Mouse (Mus musculus): ENCODE results near the gene Gm45521. TPM values are rescaled to one million over a fixed set of nuclear protein-coding genes. Genes with fewer than 3 reads are reported as not detected.

Gm45521 gene
- polyA plus RNA-seq (2012; rRNA removed), result not detected in 2 replicates

DNA sequence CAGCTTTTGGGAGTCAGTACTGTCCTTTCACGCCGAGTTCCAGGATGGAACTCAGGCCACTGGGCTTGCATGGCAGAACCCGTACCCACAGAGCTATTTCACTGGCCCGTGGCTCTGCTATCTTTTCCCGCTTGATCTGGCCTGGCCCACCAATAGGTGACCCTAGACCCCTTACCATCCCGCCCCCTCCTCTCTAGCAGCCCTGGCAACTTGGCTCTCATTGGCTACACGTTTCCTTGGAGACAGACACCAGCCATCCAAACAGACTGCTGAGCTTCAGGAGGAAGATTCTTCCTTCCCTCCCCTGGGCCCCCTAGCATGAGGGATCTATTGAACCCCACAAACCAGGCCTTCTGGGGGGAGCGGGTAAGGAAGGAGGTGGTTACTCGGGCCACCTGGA is at the start of gene Gm45521:
Gene Gm45521, plus strand, starts transcription at position 240 of the 400 bp plus-strand sequence.
- no peaks in the 10 kb centered on the region for H3K4me1 ChIP-seq (replicated peaks; ENCODE audit: control insufficient read depth, insufficient read depth, low read length)
- H3K4me3 ChIP-seq (ENCODE audit: control insufficient read depth, insufficient read depth, low read length), result no peak within 1 kb of the TSS
- no peaks in the 10 kb centered on the region for H3K36me3 ChIP-seq (ENCODE audit: control insufficient read depth, insufficient read depth, low read length)
- DNase-seq, result no peak
- TF ChIP-seq CTCF (IDR thresholded peaks at IDR 0.05; ENCODE audit: borderline replicate concordance, control insufficient read depth, extremely low read depth, insufficient read depth, low read length, poor library complexity) (no peak), POLR2A (IDR thresholded peaks at IDR 0.05; ENCODE audit: control insufficient read depth, extremely low read depth, insufficient read depth, low read length, poor library complexity) (no peak)
- H3K27ac ChIP-seq (ENCODE audit: control insufficient read depth, insufficient read depth, low read length), result no peak within 1 kb of the TSS
- no peaks in the 10 kb centered on the region for H3K27me3 ChIP-seq (ENCODE audit: control insufficient read depth, insufficient read depth, low read length)
- WGBS, result 92% methylated on average over 9 of the region's 9 CpGs

DNA sequence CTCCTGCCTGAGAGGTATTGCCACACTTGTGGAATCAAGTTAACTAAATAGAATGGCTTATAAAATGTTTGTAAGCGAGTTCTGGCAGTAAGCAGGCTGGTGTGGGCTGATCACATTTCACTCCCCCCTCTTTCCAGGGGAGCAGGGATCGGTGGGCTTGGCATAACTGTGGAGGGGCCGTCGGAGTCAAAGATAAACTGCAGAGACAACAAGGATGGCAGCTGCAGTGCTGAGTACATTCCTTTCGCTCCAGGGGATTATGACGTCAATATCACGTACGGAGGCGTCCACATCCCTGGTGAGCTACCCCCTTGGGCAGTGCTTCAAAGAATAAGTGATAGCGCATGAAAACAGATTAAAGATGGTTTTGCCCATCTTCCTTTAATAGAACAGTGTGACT is 47.6 kb upstream of the Gm45521 start:
- DNase-seq, result no peak
- Histone ChIP-seq H3K4me3 (ENCODE audit: control insufficient read depth, insufficient read depth, low read length) (no peak overlapping the region), H3K4me1 (replicated peaks; ENCODE audit: control insufficient read depth, insufficient read depth, low read length) (peaks cover 15% of the 10 kb centered on the region), H3K27ac (ENCODE audit: control insufficient read depth, insufficient read depth, low read length) (no peak overlapping the region), H3K27me3 (ENCODE audit: control insufficient read depth, insufficient read depth, low read length) (no peaks in the 10 kb centered on the region), H3K36me3 (ENCODE audit: control insufficient read depth, insufficient read depth, low read length) (no peaks in the 10 kb centered on the region; the same call in 1 of the 2 replicates)
- WGBS, result 96% methylated on average over 10 of the region's 10 CpGs
- TF ChIP-seq POLR2A (IDR thresholded peaks at IDR 0.05; ENCODE audit: control insufficient read depth, extremely low read depth, insufficient read depth, low read length, poor library complexity), result no peak
- no peak for TF ChIP-seq CTCF (IDR thresholded peaks at IDR 0.05; ENCODE audit: borderline replicate concordance, control insufficient read depth, extremely low read depth, insufficient read depth, low read length, poor library complexity)

DNA sequence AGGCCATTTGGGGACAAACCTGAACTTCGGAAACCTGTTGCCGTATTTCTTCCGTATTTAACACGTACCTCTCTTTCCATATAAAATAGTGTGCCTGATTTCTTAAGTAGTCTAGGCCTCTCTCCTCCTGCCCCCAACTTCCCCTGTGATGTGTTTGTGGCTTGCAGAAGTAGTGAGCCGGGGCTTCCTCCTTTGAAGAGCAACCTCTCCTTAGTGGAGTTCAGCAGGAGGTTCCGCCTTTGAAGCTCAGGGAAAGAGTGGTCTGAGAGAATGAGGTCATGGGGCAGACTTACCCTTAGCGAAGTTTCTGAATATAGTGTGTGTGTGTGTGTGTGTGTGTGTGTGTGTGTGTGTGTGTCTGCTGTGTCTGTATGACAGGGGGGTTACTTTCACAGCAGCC is 43.2 kb upstream of the Gm45521 start:
- DNase-seq, result peak; percentile 43
- Histone ChIP-seq H3K36me3 (ENCODE audit: control insufficient read depth, insufficient read depth, low read length) (no peaks in the 10 kb centered on the region), H3K27me3 (ENCODE audit: control insufficient read depth, insufficient read depth, low read length) (no peaks in the 10 kb centered on the region), H3K27ac (ENCODE audit: control insufficient read depth, insufficient read depth, low read length) (no peak overlapping the region), H3K4me3 (ENCODE audit: control insufficient read depth, insufficient read depth, low read length) (no peak overlapping the region), H3K4me1 (replicated peaks; ENCODE audit: control insufficient read depth, insufficient read depth, low read length) (peaks cover 23% of the 10 kb centered on the region)
- WGBS, result 8% methylated on average over 7 of the region's 7 CpGs
- TF ChIP-seq CTCF (IDR thresholded peaks at IDR 0.05; ENCODE audit: borderline replicate concordance, control insufficient read depth, extremely low read depth, insufficient read depth, low read length, poor library complexity), result no peak
- TF ChIP-seq POLR2A (IDR thresholded peaks at IDR 0.05; ENCODE audit: control insufficient read depth, extremely low read depth, insufficient read depth, low read length, poor library complexity), result no peak

DNA sequence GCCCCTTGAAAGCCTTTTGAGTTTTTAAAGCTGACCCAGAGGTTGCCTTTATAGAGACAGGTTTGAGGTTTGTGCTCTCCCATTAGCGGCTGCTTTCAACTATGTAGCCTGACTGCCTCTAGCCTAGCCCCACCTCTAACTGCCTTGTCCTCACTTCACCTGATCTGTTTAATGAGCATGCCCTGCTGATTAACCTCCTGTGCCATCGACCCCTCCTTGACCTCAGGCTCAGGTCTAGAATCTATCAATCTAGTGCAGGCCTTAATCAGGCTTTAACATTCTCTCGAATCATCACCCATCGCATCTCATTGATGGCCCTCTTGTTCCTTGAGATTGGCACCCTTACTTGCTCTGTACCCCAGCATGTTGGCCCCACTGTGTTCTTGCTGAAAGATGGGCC is 42.6 kb upstream of the Gm45521 start:
- H3K4me1 ChIP-seq (replicated peaks; ENCODE audit: control insufficient read depth, insufficient read depth, low read length), result peaks cover 27% of the 10 kb centered on the region
- H3K27ac ChIP-seq (ENCODE audit: control insufficient read depth, insufficient read depth, low read length), result no peak overlapping the region
- DNase-seq, result no peak
- H3K4me3 ChIP-seq (ENCODE audit: control insufficient read depth, insufficient read depth, low read length), result no peak overlapping the region
- H3K27me3 ChIP-seq (ENCODE audit: control insufficient read depth, insufficient read depth, low read length), result no peaks in the 10 kb centered on the region
- no peaks in the 10 kb centered on the region for H3K36me3 ChIP-seq (ENCODE audit: control insufficient read depth, insufficient read depth, low read length)
- WGBS, result 64% methylated on average over 4 of the region's 4 CpGs
- TF ChIP-seq POLR2A (IDR thresholded peaks at IDR 0.05; ENCODE audit: control insufficient read depth, extremely low read depth, insufficient read depth, low read length, poor library complexity) (no peak), CTCF (IDR thresholded peaks at IDR 0.05; ENCODE audit: borderline replicate concordance, control insufficient read depth, extremely low read depth, insufficient read depth, low read length, poor library complexity) (no peak)

DNA sequence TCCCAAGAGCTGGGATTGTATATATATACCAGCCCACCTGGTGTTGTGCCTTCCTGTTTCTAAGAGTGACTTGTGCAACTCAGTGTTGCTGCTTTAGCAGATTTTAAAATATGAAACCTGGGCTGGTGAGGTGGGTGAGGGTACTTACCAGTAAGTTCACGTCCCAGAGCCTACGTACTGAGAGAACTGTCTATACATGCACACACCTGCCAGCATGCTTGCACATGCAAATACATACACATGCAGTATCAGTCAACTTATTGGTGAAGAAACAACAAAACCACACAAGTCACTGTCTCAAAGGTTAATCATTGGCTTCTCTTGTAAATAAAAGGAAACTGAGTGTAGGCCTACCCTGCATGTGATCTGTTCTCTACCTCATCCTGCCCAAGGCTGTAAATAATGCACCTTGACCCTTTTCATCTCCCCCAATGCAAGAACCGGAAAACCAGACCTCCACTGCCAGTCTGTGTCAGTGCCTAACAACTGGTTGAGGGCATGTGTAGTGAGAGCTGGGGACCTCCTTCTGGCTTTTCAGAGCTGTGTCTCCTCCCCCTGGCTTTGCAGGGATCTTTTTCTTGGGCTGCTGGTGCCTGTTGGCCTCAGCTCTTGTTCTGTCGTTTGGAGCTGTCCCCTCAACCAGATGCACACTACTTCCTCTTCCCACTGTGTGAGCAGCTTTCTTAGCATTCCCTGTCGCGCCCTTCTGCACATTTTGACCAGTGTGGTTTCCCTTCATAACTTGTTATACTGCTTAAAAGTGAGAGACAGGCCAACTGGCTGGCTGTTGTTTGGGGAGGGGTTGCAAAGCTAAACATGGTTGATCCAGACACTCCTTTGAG is 38.7 kb upstream of the Gm45521 start:
- Histone ChIP-seq H3K36me3 (ENCODE audit: control insufficient read depth, insufficient read depth, low read length) (no peaks in the 10 kb centered on the region), H3K4me3 (ENCODE audit: control insufficient read depth, insufficient read depth, low read length) (no peak overlapping the region), H3K27ac (ENCODE audit: control insufficient read depth, insufficient read depth, low read length) (no peak overlapping the region), H3K4me1 (replicated peaks; ENCODE audit: control insufficient read depth, insufficient read depth, low read length) (peaks cover 26% of the 10 kb centered on the region), H3K27me3 (ENCODE audit: control insufficient read depth, insufficient read depth, low read length) (no peaks in the 10 kb centered on the region)
- no peak for TF ChIP-seq CTCF (IDR thresholded peaks at IDR 0.05; ENCODE audit: borderline replicate concordance, control insufficient read depth, extremely low read depth, insufficient read depth, low read length, poor library complexity)
- no peak for TF ChIP-seq POLR2A (IDR thresholded peaks at IDR 0.05; ENCODE audit: control insufficient read depth, extremely low read depth, insufficient read depth, low read length, poor library complexity)
- WGBS, result 36% methylated on average over 6 of the region's 6 CpGs
- no peak for DNase-seq

DNA sequence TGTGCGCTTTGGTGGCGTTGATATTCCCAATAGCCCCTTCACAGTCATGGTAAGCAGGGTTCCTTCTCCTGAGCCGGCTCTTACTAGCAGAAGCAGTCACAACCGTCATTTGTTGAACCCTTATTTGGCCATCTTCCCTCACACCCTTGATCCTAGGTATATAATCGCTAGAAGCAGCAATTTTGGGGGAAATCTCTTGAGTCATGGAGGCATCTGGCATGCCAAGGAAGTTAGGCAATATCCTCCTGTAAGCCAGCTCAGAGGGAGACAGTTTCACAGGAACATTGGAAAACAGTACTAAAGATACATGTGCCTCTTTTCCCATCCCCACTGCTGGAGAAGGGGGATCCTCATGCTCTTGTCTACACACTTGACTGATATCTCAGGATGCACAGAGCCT is 37.8 kb upstream of the Gm45521 start:
- no peak for DNase-seq
- no peak overlapping the region for H3K27ac ChIP-seq (ENCODE audit: control insufficient read depth, insufficient read depth, low read length)
- H3K27me3 ChIP-seq (ENCODE audit: control insufficient read depth, insufficient read depth, low read length), result no peaks in the 10 kb centered on the region
- H3K4me3 ChIP-seq (ENCODE audit: control insufficient read depth, insufficient read depth, low read length), result no peak overlapping the region
- H3K4me1 ChIP-seq (replicated peaks; ENCODE audit: control insufficient read depth, insufficient read depth, low read length), result peaks cover 17% of the 10 kb centered on the region
- H3K36me3 ChIP-seq (ENCODE audit: control insufficient read depth, insufficient read depth, low read length), result no peaks in the 10 kb centered on the region
- 89% methylated on average over 5 of the region's 5 CpGs for WGBS
- TF ChIP-seq POLR2A (IDR thresholded peaks at IDR 0.05; ENCODE audit: control insufficient read depth, extremely low read depth, insufficient read depth, low read length, poor library complexity) (no peak), CTCF (IDR thresholded peaks at IDR 0.05; ENCODE audit: borderline replicate concordance, control insufficient read depth, extremely low read depth, insufficient read depth, low read length, poor library complexity) (no peak)
